Mouse (Mus musculus): ENCODE results near the gene Ell. TPM values are rescaled to one million over a fixed set of nuclear protein-coding genes. Genes with fewer than 3 reads are reported as not detected.

The Ell gene
- polyA plus RNA-seq (2017; shearing (Covaris generic)) = 39.6 TPM

DNA sequence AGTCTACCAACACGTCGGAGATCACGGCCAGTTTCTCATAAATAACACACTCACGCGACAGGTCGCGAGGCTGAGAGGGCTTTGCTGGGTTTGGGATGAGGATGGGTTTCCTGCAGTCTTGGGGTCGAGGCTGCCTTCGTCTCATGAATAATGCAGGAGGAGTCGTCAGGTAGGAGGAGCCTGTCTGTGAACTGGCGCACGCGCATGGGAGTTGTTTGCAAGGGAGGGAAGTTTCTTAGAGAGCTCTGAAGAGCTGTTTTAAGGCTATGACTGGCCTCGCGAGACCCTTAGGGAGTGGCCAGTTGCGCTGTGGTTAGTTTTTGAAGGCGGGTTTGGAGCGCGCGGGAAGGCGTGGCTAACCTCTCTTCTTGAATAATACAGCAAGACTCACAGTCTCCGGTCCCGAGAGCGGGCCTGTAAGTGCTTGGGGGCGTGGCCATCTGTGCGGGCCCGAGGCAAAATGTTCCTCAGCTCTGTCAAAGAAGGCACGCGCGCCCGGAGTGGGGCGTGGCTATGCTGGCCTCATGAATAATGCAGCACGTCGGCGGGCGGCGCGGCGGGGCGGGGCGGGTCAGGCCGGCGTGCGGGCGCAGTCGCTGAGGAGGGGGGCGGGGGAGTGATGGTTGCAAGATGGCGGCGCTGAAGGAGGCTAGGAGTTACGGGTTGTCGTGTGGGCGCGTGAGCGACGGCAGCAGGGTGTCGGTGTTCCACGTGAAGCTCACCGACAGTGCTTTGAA lies at the start of gene Ell:
Gene Ell, plus strand, starts transcription at position 381 of the 737 bp plus-strand sequence.

DNA sequence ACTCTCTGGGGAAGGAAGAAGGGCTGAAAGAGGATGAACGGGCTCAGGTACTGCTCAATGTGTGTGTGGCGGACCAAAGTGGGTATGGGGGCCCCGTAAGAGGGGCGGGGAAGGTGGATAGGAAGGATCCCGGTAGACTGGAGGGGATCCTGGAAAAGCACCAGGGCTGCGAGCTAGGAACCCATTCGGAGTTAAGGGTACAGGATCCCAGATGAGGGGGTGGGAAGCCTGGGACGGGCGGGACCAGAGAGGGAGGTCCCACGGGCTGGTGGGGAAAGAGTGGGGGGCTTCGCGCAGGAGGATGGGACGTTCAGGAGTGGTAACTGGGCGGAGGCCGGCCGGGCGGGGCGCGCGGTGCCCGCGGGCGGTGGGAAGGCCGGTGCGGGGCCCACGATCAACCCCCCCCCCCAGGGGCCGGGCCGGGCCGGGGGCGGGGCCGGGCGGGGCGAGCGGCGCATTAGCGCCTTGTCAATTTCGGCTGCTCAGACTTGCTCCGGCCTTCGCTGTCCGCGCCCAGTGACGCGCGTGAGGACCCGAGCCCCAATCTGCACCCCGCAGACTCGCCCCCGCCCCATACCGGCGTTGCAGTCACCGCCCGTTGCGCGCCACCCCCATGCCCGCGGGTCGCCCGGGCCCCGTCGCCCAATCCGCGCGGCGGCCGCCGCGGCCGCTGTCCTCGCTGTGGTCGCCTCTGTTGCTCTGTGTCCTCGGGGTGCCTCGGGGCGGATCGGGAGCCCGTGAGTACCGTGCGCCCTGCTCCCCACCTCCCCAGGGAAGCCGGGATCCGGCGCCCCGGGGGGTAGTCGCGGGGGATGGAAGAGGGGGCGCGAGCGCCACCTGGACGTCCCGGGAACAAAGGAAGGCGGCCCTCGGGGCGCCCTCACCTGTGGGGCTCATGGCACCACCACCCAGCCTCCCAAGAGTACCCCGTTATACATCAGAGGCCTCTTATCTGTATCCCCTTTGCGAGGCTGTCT lies 46.3 kb upstream of the Ell start, which contains the start of gene Crlf1:
Gene Crlf1, plus strand, starts transcription at position 495 of the 977 bp plus-strand sequence.

DNA sequence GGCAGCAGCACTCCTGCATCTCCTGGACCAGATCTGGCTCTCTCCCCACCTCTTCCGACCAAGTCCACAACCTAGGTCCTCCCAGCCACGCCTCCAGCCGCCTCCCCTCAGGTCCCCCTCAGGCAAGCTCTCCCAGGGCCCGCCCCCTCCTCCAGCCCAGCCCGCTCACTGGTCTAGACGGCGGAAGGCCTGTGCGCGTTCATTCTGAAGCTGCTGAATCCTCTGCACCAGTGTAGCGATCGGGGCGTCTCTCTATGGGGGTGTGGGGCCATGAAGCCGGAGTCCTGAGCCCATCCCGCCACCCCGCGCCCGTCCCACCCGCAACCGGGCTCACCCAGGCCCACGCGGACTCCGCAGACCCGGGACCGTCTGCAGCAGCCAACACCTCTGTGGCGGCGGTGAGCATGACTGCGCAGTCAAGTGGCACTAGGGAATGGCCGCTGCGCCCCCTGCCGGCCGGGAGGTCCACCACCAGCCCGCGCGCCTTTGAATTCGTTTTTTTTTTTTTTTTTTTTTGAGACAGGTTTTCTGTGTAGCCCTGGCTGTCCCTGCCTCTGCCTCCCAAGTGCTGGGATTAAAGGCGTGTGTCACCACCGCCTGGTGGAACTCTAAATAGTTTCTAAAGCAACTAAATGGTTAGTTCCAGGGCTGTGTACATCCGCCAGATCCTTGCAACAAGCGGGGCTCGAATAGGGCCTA lies 32.8 kb upstream of the Ell start, which contains the start of gene Rex1bd:
Gene Rex1bd, minus strand, starts transcription at position 425 of the 699 bp plus-strand sequence.

DNA sequence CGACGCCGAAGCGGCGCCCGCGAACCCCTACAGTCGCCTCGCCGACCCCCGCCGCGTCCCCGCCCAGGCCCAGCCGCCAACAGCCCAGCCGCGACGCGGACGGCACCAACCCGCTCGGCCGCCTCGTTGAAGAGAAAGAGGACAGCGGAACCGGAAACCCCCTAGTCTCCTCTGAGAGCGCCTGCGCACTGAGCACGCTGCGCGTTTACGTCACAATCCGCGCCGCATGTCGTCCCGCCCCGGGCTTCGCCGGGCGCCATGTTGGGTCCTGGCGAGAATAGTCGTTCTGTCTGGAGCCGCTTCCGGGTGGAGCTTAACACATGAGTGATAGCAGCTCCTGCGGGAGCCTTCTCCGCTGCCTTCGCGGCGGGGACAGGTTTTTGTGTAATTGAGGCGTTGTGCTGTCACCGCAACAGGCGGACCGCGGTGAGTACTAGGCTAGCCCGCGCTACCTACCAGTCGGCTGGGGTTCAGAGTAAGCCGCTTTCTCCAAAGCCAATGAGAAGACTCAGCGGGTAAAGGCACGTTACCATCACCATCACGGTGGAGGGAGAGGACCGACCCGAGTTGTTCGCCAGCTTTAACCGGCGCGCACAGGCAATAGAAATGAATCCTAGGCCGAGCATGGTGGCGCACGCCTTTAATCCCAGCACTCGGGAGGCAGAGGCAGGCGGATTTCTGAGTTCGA lies 28.9 kb upstream of the Ell start, which contains the start of gene Uba52:
Gene Uba52, minus strand, starts transcription at position 574 of the 688 bp plus-strand sequence.

DNA sequence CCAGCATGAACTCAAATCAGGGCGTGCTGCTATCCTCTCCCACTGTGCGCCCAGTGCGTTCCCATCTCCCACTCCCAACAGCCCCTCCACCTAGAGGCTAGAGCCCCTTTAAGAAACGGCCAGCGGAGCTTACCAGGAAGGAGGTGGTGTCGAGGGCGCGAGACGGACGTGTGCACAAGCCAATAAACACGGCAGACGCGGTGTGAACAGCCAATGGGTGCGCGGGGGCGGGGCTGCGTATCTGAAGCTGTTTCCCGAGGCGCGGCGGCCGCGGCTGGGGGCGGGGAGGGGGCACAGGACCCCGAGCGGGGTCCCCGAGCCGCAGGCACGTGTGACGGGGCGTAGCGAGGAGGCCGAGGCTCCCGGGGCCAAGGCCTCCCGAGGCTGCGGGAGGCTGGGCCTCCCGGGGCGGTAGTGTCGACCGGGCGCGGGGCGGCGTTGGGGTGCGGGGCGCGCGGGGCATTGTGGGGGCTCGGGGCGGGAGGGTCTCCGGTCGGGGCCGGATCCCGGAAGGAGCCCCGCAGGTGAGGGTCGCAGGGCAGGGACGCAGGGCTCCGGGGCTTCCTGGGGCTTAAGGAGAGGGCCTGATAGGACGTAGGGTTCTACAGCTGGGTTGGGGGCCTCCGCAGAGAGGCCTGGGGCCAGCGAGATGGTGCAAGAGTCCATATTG lies 11.6 kb upstream of the Ell start, which contains the start of the genes Fkbp8 and Kxd1:
Gene Fkbp8, plus strand, starts transcription at position 213 of the 670 bp plus-strand sequence.
Gene Kxd1, minus strand, starts transcription at position 445 of the 670 bp plus-strand sequence.

DNA sequence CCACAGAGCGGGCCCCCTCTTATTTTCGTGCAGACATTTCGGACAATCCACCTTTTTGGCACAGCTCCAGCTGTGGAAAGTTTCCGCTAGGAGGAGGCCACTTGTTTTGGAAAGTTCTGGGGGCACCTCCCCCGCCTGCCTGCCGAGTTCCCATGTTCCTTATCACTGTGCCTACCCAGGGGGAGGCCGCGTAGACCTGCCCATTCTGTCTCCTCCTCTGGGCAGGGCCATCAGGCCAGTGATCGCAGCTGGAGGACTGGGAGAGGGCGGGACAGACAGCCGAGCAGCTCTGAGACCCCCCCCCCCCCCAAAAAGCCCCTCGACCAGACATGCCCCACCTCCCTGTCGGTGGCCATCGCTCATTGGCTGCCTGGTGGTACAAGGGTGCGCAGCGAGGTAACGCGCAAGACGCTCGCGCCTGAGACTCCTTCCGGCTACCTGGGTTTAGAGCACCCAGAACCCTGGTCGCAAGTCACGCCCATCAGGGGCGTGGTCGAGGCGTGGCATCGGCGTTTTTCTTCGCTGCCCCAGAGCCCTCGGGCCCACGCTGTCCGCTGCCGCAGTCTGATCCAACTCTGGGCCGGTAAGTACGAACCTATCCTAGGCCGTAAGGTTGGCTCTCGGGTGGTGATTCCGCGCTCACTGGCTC lies 54.8 kb downstream of the Ell start, which contains the start of gene Isyna1:
Gene Isyna1, plus strand, starts transcription at position 413 of the 649 bp plus-strand sequence.

DNA sequence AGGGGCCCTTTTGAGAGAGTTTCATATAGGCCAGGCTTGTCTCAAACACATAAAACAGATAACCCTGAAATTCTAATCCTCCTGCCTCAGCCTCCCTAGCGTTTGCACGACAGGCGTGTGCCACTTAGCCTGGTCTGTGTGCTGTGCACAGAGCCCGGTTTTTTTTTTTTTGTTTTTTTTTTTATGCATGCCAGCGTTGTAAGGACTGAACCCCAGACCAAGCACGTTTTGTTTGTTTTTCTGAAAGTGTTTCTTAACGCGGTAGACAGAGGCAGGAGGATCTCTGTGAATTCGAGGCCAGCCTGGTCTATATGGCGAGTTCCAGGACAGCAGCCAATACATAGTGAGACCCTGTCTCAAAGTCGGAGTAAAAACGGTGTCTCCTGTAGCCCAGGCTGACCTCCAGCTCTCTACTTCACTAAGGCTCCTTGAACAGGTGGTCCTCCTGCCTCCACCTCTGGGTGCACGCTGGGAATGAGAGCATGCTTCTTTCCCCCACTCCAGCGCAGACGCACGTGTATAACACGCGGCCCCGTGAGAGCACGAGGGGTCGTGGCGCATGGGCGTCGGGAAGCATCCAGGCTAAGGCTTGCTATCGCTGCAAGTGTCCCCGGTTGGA lies 69.6 kb downstream of the Ell start, which contains the start of gene Ssbp4:
Gene Ssbp4, minus strand, starts transcription at position 124 of the 619 bp plus-strand sequence.

DNA sequence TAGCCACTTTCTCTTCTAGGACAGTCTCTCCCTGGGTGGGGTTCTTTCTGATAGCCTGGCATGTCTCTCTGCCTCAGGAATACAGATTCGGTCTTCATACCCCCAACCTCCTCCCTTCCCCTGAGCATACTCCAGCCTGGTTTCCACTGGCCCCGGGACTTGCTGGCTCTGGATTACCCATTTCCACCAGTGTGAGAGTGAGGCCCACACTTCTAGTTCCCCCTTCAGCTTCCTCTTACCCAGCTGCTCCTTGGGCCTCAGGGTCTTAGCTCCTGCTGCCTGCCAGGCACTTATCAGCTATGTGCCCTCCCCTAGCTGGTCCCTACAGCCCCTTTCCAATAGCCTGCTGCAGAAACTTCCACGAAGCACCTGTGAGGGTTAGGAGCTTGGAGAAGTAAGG lies 76.6 kb downstream of the Ell start, which contains the start of gene Lrrc25:
Gene Lrrc25, plus strand, starts transcription at position 262 of the 400 bp plus-strand sequence.

DNA sequence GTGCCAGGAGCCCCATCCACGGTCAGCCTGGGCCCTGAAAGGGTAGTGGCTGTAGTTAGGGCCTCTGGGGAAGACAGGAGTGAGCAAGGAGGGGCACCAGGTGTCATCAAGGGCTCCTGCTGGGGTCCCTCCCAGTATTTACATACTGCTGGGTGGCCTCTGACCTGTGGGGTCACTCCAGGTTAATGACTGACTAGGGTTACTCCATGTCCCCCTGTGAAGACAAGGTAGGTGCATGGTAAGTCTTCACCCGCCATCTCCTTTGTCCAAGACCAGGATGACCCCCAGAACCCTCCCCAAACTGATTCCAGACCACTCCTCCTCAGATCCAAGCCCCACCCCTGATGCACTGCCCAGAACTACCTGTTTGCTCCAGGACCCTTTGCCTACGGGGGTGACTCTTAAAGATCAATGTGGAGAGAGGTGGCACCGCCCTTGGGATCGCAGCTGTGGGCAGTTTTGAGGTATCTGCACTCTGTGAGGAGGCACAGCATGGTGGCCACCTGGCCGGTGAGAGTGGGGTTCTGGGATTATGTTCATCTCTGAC lies 93.2 kb downstream of the Ell start, which contains the start of gene Gdf15:
Gene Gdf15, minus strand, starts transcription at position 111 of the 547 bp plus-strand sequence.

Other genes starting within 250 kb of the Ell start
- gene Ddx49, start 237.0 kb upstream of the Ell start, polyA plus RNA-seq (2017; shearing (Covaris generic)) = 56.7 TPM
- 351 TPM for gene Cope, start 236.9 kb upstream of the Ell start, polyA plus RNA-seq (2017; shearing (Covaris generic))
- not detected for gene Cers1, start 223.7 kb upstream of the Ell start, polyA plus RNA-seq (2017; shearing (Covaris generic))
- 0.57 TPM for gene Gdf1, start 209.6 kb upstream of the Ell start, polyA plus RNA-seq (2017; shearing (Covaris generic))
- gene Upf1, start 186.2 kb upstream of the Ell start, polyA plus RNA-seq (2017; shearing (Covaris generic)) = 90.9 TPM
- 2.5 TPM for gene Comp, start 165.9 kb upstream of the Ell start, polyA plus RNA-seq (2017; shearing (Covaris generic))
- gene Crtc1, start 99.9 kb upstream of the Ell start, polyA plus RNA-seq (2017; shearing (Covaris generic)) = 16.7 TPM
- 19.3 TPM for gene Klhl26, start 62.5 kb upstream of the Ell start, polyA plus RNA-seq (2017; shearing (Covaris generic))
- not detected for gene Tmem59l, start 52.1 kb upstream of the Ell start, polyA plus RNA-seq (2017; shearing (Covaris generic))
- gene Crlf1, start 46.3 kb upstream of the Ell start, polyA plus RNA-seq (2017; shearing (Covaris generic)) = not detected
- 108 TPM for gene Rex1bd, start 32.7 kb upstream of the Ell start, polyA plus RNA-seq (2017; shearing (Covaris generic))
- 975 TPM for gene Uba52, start 28.7 kb upstream of the Ell start, polyA plus RNA-seq (2017; shearing (Covaris generic))
- 422 TPM for gene Fkbp8, start 11.7 kb upstream of the Ell start, polyA plus RNA-seq (2017; shearing (Covaris generic))
- 90.3 TPM for gene Kxd1, start 11.5 kb upstream of the Ell start, polyA plus RNA-seq (2017; shearing (Covaris generic))
- 95.3 TPM for gene Isyna1, start 54.9 kb downstream of the Ell start, polyA plus RNA-seq (2017; shearing (Covaris generic))
- 141 TPM for gene Ssbp4, start 69.4 kb downstream of the Ell start, polyA plus RNA-seq (2017; shearing (Covaris generic))
- 0.24 TPM for gene Lrrc25, start 76.7 kb downstream of the Ell start, polyA plus RNA-seq (2017; shearing (Covaris generic))
- not detected for gene Gdf15, start 93.0 kb downstream of the Ell start, polyA plus RNA-seq (2017; shearing (Covaris generic))
- 5.5 TPM for gene Pgpep1, start 120.9 kb downstream of the Ell start, polyA plus RNA-seq (2017; shearing (Covaris generic))
- gene Lsm4, start 133.8 kb downstream of the Ell start, polyA plus RNA-seq (2017; shearing (Covaris generic)) = 379 TPM
- gene Jund, start 159.5 kb downstream of the Ell start, polyA plus RNA-seq (2017; shearing (Covaris generic)) = 866 TPM
- gene Iqcn, start 164.0 kb downstream of the Ell start, polyA plus RNA-seq (2017; shearing (Covaris generic)) = 0.16 TPM
- not detected for gene Gm3336, start 179.1 kb downstream of the Ell start, polyA plus RNA-seq (2017; shearing (Covaris generic))
- gene Pde4c, start 184.3 kb downstream of the Ell start, polyA plus RNA-seq (2017; shearing (Covaris generic)) = 0.98 TPM
- gene Rab3a, start 215.2 kb downstream of the Ell start, polyA plus RNA-seq (2017; shearing (Covaris generic)) = 13.2 TPM
- gene Mpv17l2, start 221.5 kb downstream of the Ell start, polyA plus RNA-seq (2017; shearing (Covaris generic)) = 71.6 TPM
- 32.8 TPM for gene Pik3r2, start 237.3 kb downstream of the Ell start, polyA plus RNA-seq (2017; shearing (Covaris generic))